Mouse (Mus musculus) megakaryocyte, embryonic 14.5 days (primary cell): ENCODE results near the gene Atrn.

Experiments used
- FLI1 ChIP-seq: IDR thresholded peaks from 2 replicates; pipeline ENCODE4 v1.6.1; 2012; ENCODE audit warnings: low read length, inconsistent platforms, mixed read lengths
- GATA1 ChIP-seq: IDR thresholded peaks from 3 replicates; pipeline ENCODE4 v1.6.1; 2012; ENCODE audit warnings: mixed read lengths, low read length, inconsistent platforms, borderline replicate concordance

GRCm38 (mm10) chr2:131059781-131060540, 153.7 kb downstream of the Atrn start:
- TF ChIP-seq GATA1 (no peak), FLI1 (no peak)
